Mouse (Mus musculus) heart, embryonic 14.5 days (tissue): ENCODE data around the gene Ptp4a2. TPM values are rescaled to one million over a fixed set of nuclear protein-coding genes. Genes with fewer than 3 reads are reported as not detected.

Source experiments
- ATAC-seq: fragments of 200-750 bp; cut with Nextera tagmentation; 2 replicates; pipeline ENCODE4 v1.8.0; 2017; ENCODE audit warnings: low read depth, moderate TSS enrichment; ENCODE audit not compliant: insufficient number of reproducible peaks, insufficient read depth, low FRiP score
- H3K27ac ChIP-seq, 2 experiments: fragments of 200-500 bp in 1 of 2; fragments of 300-500 bp in 1 of 2; sonication (generic) in 1 of 2; replicated peaks in 1 of 2; 2 replicates each; pipeline ENCODE4 v1.5.1; 2012 to 2014; ENCODE audit warnings: low read depth in 2 of 2, low read length in 2 of 2, control low read depth in 1 of 2, mild to moderate bottlenecking in 1 of 2, mixed read lengths in 1 of 2; ENCODE audit not compliant: control insufficient read depth in 1 of 2, insufficient read depth in 1 of 2
- H3K27me3 ChIP-seq: fragments of 300-500 bp; sonication (generic); 2 replicates; pipeline ENCODE4 v1.6.1; 2014; ENCODE audit warnings: mild to moderate bottlenecking, low read length, control low read depth; ENCODE audit not compliant: control insufficient read depth, insufficient read depth
- H3K36me3 ChIP-seq: fragments of 300-500 bp; sonication (generic); 2 replicates; pipeline ENCODE4 v1.6.1; 2014; ENCODE audit warnings: mild to moderate bottlenecking, control low read depth, low read length, mixed read lengths; ENCODE audit not compliant: control insufficient read depth, insufficient read depth
- H3K4me1 ChIP-seq, 2 experiments: fragments of 200-500 bp in 1 of 2; fragments of 300-500 bp in 1 of 2; sonication (generic) in 1 of 2; 2 replicates each; pipeline ENCODE4 v1.6.1; 2012 to 2014; ENCODE audit warnings: low read length in 2 of 2, control low read depth in 1 of 2, mixed read lengths in 1 of 2; ENCODE audit not compliant: control insufficient read depth in 2 of 2, insufficient read depth in 2 of 2
- H3K4me2 ChIP-seq: fragments of 300-500 bp; sonication (generic); 2 replicates; pipeline ENCODE4 v1.6.1; 2014; ENCODE audit warnings: mild to moderate bottlenecking, low read length
- H3K4me3 ChIP-seq, 2 experiments: fragments of 200-500 bp in 1 of 2; fragments of 300-500 bp in 1 of 2; sonication (generic) in 1 of 2; 2 replicates each; pipeline ENCODE4 v1.5.1; 2012 to 2014; ENCODE audit warnings: low read length in 2 of 2, mild to moderate bottlenecking in 2 of 2, control low read depth in 1 of 2, low read depth in 1 of 2, moderate library complexity in 1 of 2; ENCODE audit not compliant: control insufficient read depth in 1 of 2, insufficient read depth in 1 of 2
- H3K9ac ChIP-seq: fragments of 300-500 bp; sonication (generic); 2 replicates; pipeline ENCODE4 v1.6.1; 2014; ENCODE audit warnings: mild to moderate bottlenecking, low read length
- H3K9me3 ChIP-seq: fragments of 300-500 bp; sonication (generic); 2 replicates; pipeline ENCODE4 v1.6.1; 2016; ENCODE audit warnings: low read length, control low read depth; ENCODE audit not compliant: control insufficient read depth
- WGBS: fragments of 180-500 bp; shearing (Covaris S2); extraction: QIAGEN DNeasy Blood & Tissue Kit; methylation state at CpG from one replicate; pipeline ENCODE4 v1.1.7; 2014; 5-methylcytosine and 5-hydroxymethylcytosine counted together
- polyA plus RNA-seq: library from polyadenylated mRNA; unstranded; fragments of >200 nt; fragmentation: Nextera tagmentation; extraction: Ambion mirVana; gene quantifications from 2 replicates; pipeline ENCODE4 v1.2.1, GENCODE M21; 2014

The Ptp4a2 gene
- polyA plus RNA-seq, 1 experiment from 2014 or later: 362 TPM

GRCm38 (mm10) chr4:129853053-129853452, 42.0 kb downstream of the Ptp4a2 start:
- Histone ChIP-seq H3K4me3 (no peak overlapping the region), H3K9me3 (no peaks in the 10 kb centered on the region)

DNA sequence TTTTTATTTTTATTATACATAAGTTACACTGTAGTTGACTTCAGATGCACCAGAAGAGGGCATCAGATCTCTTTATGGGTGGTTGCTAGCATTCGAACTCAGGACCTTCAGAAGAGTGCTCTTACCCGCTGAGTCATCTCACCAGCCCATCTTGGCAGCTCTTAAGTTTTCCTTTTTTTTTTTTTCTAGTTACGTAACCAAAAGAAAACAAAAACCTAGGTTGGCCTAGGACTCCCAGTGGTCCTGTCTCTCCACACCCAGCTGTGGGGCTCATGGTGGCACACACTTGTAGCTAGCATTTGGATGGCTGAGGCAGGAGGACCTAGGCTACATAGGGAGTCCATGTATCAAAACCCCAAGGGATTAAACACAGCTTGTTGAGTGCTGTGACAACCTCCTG, 43.0 kb downstream of the Ptp4a2 start:
- Histone ChIP-seq H3K9ac (no peak overlapping the region), H3K27ac (no peak overlapping the region), H3K4me2 (no peak overlapping the region), H3K36me3 (peaks cover 37% of the 10 kb centered on the region), H3K9me3 (no peaks in the 10 kb centered on the region), H3K4me1 (peaks cover 10 to 17% of the 10 kb centered on the region in 2 experiments), H3K27me3 (no peaks in the 10 kb centered on the region), H3K4me3 (no peak overlapping the region)
- WGBS: 85% methylated on average over 3 of the region's 3 CpGs
- no peak for ATAC-seq

More at GRCm38 (mm10) chr4:129853053-129853452, 42.0 kb downstream of the Ptp4a2 start:
- Histone ChIP-seq H3K27me3 (no peaks in the 10 kb centered on the region), H3K4me2 (no peak overlapping the region), H3K36me3 (peaks cover 46% of the 10 kb centered on the region), H3K4me1 (peaks cover 10 to 17% of the 10 kb centered on the region in 2 experiments), H3K27ac (no peak overlapping the region), H3K9ac (no peak overlapping the region)
- no peak for ATAC-seq
- 77% methylated on average over 2 of the region's 2 CpGs for WGBS

DNA sequence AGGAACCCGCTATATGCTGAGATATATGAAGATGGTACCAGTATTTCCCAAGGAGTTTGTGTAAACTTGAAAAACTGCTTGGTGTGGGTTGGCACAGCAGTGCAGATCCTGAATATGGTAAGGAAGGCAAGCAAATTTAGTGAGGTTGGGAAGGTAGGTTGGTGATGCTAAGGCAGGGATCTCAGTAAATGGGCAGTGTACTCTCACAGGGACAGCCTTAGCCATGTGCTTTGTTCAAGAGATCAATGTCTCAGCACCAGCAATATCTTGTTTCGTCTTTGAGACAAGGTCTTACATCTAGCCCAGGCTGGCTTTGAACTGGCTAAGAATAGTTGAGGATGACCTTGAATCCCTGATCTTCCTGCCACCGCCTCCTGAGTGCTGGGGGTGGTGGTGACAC, 43.6 kb downstream of the Ptp4a2 start:
- WGBS: 60% methylated on average over 3 of the region's 3 CpGs
- Histone ChIP-seq H3K9me3 (no peaks in the 10 kb centered on the region), H3K4me1 (peaks cover 10 to 17% of the 10 kb centered on the region in 2 experiments), H3K4me2 (no peak overlapping the region), H3K36me3 (peaks cover 30% of the 10 kb centered on the region), H3K9ac (peak overlapping the region; percentile 45; the same call in 1 of the 2 replicates), H3K27ac (peak overlapping the region; percentile 1 to 62; a peak in 3 of 4 replicates), H3K27me3 (no peaks in the 10 kb centered on the region), H3K4me3 (no peak overlapping the region)
- no peak for ATAC-seq

- H3K4me3 ChIP-seq: no peak overlapping the region
- H3K36me3 ChIP-seq: peaks cover 24% of the 10 kb centered on the region
- H3K27ac ChIP-seq: peak overlapping the region; percentile 1 to 62; a peak in 3 of 4 replicates
- no peak; the same call in 1 of the 2 replicates for ATAC-seq
- WGBS: 30% methylated on average over 16 of the region's 16 CpGs
- no peaks in the 10 kb centered on the region for H3K27me3 ChIP-seq
- no peaks in the 10 kb centered on the region for H3K9me3 ChIP-seq
- peak overlapping the region; percentile 45; the same call in 1 of the 2 replicates for H3K9ac ChIP-seq
- no peak overlapping the region; the same call in 1 of the 2 replicates for H3K4me2 ChIP-seq
- H3K4me1 ChIP-seq: peaks cover 10 to 17% of the 10 kb centered on the region in 2 experiments
Observed at GRCm38 (mm10) chr4:129855051-129855970, 44.3 kb downstream of the Ptp4a2 start.

- WGBS: 93% methylated on average over 9 of the region's 9 CpGs
- peaks cover under 1 to 4% of the 10 kb centered on the region in 2 experiments; a peak in 3 of 4 replicates for H3K4me1 ChIP-seq
- no peak for ATAC-seq
Observed at GRCm38 (mm10) chr4:129860456-129860855, 49.4 kb downstream of the Ptp4a2 start.

DNA sequence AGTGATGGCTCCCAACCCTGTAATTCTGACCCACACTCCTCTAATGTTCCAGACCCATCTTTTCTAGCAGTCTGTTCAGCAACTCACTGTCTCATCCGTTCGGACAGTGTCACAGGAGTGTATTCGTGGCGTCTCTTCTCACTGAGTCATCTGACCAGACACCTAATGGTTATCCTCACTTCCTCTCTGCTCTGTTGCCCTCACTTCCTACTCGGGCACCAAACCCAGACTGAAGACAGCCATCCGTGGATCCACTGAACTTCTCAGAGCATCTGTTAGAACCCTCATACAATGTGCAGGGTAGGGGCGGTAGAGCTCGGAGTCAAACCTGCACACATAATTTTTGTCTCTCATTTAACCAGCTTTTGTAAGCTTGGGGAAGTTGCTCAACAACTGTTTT, 50.4 kb downstream of the Ptp4a2 start:
- Histone ChIP-seq H3K4me1 (no peaks in the 10 kb centered on the region), H3K36me3 (no peaks in the 10 kb centered on the region), H3K27ac (no peak overlapping the region), H3K4me2 (no peak overlapping the region), H3K9ac (no peak overlapping the region), H3K9me3 (0 out of 2 replicates have a peak, but pooled peaks cover 3% of the 10 kb centered on the region), H3K4me3 (no peak overlapping the region), H3K27me3 (no peaks in the 10 kb centered on the region)
- 77% methylated on average over 8 of the region's 8 CpGs for WGBS
- ATAC-seq: no peak

More at GRCm38 (mm10) chr4:129860456-129860855, 49.4 kb downstream of the Ptp4a2 start:
- Histone ChIP-seq H3K4me3 (no peak overlapping the region), H3K4me2 (no peak overlapping the region), H3K36me3 (no peaks in the 10 kb centered on the region), H3K9ac (no peak overlapping the region), H3K27me3 (no peaks in the 10 kb centered on the region), H3K9me3 (no peaks in the 10 kb centered on the region), H3K27ac (no peak overlapping the region)

DNA sequence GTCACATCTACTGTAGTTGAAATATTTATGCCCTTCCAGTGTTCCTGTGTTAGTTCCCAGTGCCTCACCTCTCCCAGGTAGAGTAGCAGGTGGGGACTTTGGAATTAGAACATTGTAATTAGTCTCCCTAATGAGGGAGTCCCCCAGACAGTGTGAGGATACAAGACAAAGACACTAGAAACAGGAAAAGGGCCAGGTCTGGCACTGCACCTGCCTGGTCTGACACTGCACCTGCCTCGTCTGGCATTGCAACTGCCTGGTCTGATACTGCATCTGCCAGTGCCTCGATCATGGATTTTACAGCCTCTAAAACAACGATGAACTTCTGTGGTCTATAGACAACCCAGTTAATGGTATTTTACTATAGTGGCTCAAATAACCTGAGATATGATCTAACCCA, 51.3 kb downstream of the Ptp4a2 start:
- Histone ChIP-seq H3K9ac (no peak overlapping the region), H3K4me2 (no peak overlapping the region), H3K27me3 (no peaks in the 10 kb centered on the region), H3K27ac (no peak overlapping the region), H3K4me3 (no peak overlapping the region), H3K36me3 (no peaks in the 10 kb centered on the region), H3K9me3 (0 out of 2 replicates have a peak, but pooled peaks cover 3% of the 10 kb centered on the region), H3K4me1 (no peaks in the 10 kb centered on the region)
- WGBS: 88% methylated on average over 3 of the region's 3 CpGs
- no peak for ATAC-seq
